Mouse (Mus musculus): Measurements from ENCODE around the gene Rgs3.

The Rgs3 gene

DNA sequence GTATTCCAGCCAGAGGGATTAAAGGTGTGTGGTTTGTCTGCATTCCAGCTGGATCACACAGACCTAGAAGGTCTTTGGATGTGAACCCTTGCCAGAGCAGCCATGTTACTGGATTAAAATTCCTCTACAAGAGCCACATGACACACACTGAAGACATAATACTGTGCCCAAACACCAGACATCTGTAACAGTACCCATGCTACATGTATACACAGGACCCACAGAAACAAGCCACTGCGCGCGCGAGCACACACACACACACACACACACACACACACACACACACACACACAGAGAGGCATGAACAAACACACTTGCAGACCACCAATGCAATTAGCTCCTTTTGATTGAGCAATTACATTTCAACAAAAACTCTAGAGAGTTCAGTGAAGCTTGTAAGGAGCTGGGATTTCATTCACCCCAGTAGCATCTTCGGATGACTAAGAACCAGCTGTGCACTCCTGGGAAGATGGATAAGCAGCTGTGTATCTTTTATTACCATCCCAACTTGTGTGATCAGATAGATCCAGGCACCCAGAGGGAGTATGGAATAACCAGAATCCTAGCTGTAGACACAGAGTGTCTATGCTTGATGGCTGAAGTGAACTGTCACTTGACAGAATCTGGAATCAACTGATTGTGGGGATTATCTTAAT, 166.8 kb downstream of the Rgs3 start:
- no peak for DNase-seq (ENCODE audit: low spot score)

DNA sequence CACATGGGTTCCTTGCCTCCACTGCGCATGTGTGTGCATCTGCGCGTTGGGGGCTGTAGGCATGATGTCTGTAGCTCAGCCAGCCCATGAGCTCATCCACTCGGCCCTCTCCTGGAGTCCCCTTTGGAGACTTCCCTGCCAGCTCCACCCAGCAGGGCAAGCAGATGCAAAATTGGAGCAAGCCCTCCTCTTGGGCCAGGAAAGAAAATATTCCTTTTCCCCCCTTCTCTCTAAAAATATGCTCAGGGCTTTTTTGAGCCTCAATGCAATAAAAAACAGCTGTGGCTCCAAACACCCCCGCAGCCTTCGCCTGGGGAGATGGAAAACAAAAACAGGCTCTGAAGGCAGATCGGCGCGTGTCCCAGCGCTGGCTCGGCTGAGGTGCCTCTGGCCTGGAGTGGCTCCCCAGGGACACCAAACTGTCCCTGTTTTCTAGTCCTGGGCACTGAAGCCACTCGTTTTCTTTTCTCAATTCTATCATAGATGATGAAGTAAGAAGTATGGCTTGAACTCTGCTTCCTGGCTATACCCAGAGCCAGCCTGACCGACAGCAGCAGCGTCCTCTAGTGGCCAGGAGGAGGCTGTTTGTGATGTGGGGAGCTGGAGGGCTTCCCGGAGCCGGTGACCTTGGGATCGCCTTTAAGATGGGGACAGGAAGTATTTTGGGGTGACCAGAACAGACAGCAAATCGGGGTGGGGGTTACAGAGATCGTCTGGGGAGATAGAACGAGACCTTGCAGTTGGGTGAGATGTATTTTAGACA, 168.1 kb downstream of the Rgs3 start:
- no peak for DNase-seq (ENCODE audit: low spot score)

GRCm38 (mm10) chr4:62728471-62728870, 168.8 kb downstream of the Rgs3 start:
- no peak for DNase-seq (ENCODE audit: low spot score)

DNA sequence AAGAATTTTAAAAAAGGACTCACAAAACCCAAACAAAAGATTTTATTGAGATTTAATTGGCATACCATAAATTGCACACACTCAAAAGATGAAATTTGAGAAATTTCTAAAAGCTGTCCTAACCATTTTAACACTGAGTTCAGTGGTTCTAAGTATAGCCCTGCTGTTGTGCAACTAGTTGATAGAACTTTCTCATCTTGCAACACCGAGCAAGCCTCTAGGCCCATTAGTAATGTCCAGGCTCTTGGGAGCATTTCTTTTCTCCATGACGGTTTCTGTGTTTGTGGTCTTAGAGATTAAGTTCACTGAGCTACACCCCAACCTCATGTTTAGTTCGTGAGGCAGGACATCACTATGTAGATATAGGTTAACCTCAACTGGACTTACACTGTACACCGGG, 169.5 kb downstream of the Rgs3 start:
- no peak for DNase-seq (ENCODE audit: low spot score)

DNA sequence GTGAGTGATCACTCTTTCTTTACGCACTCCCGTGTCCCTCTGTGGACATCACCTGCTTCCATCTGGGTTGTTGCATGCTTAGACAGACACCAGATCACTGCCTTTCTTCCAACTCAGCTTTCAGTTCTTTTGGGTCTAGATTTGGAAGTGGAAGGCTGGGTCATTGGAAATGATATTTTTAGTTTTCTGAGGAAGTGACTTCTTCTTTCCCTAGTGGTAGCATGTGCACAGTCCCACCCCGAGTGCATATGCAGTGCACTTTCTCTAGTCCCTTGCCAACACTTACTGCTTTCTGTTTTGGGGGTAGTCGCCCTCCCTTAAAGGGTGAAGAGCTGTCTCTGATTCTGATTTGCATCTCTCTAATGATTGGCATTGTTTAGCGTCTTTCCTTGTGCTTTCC, 170.3 kb downstream of the Rgs3 start:
- DNase-seq (ENCODE audit: low spot score): no peak

- no peak for DNase-seq (ENCODE audit: low spot score)
Observed at GRCm38 (mm10) chr4:62730861-62731260, 171.2 kb downstream of the Rgs3 start.

GRCm38 (mm10) chr4:62731531-62732063, 171.9 kb downstream of the Rgs3 start:
- no peak for DNase-seq (ENCODE audit: low spot score)

GRCm38 (mm10) chr4:62732096-62732495, 172.4 kb downstream of the Rgs3 start:
- DNase-seq (ENCODE audit: low spot score): no peak

DNA sequence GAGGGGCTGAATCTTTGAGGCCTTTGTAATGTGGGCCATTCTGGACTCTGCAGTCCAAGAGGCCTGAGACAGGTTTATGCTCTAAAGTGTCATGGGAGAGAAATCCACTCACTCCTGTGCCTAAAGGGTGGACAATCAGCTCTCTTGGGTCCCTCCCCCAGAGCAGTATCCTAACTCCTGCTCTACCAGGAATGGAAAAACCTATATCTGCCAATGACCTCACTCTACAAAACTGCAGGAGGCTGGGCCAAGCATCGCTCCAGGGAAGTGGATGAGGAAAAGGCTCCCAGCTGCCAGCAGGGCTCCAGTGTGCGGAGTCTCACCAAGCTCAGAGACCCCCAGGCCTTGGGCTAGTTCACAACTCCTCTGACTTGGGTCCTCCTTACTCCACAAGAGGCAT, 173.2 kb downstream of the Rgs3 start:
- DNase-seq (ENCODE audit: low spot score): no peak

DNA sequence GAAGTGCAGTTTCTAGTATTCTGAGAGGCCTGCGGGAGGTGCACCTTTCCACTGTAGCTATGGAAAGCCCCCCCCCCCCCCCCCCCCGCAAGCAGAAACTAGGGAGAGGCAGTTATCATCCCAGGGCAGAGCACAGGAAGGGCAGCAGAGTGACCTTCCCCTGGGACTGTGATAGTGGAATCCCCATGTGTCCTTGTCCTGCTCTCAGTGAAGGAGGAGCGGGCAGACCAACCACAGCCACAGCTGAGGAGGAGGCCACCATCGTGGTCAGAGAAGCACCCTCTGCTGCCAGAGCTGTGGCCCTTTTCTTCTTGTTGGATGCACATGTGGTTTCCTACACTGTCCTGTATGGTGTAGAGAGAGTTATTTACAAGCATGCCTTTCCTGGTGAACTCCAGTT, 174.3 kb downstream of the Rgs3 start:
- DNase-seq (ENCODE audit: low spot score): no peak

DNA sequence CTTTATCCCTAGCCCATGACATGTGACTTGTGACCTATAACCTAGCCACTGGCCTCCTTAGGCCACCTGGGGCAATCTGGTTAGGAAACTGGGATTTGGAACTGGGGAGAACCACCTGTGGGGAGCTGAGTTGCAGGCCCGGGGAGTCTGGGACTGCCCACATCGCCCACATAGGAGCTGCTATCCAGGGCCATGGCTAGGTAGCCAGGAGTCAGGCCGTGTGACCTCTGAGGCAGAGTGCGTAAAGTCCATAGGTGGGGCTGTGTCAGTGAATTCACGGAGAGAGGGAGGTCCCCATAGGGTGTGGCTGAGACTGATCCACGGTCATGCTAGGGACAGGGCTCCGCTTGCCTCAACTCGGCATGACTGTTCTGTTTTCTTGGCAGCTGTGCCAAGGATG, 175.6 kb downstream of the Rgs3 start:
- no peak for DNase-seq (ENCODE audit: low spot score)

DNA sequence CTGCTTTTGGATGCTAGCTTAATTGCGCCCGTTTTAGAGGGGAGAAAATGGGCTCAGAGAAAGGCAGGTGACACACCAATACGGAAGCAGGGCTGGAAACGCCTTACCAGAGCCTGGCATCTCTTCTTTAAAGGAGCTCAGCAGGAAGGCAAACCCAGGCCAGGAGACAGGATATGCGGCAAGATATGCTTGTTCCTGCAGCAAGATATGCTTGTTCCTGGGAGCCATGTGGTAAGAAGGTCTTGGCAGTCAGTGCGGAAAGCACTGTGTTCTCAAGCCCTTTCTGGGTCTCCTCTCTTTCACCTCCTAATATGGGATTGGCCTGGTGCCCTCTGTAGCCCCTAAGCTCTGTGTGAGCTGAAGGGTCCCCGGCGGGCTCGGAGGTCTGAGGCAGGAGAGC, 176.2 kb downstream of the Rgs3 start:
- DNase-seq (ENCODE audit: low spot score): no peak

DNA sequence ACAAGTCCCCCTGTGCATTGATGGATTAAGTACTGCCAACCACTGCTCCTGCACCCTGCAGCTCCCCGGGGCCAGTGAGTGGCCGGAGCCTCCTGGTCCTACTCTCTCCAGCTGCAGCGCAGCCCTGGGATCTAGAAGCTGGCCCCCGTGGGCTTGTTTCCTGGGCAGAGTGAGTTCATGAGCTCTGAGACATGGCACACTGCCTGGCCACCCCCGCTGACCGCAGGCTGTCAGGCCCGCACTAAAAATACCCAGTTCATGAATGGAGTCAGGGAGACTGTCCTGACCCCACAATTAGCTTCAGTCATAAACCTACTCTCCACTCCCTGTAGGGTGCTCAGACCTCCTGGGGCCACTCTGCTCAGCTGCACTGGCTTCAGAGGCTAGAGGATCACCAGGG, 176.8 kb downstream of the Rgs3 start:
- no peak for DNase-seq (ENCODE audit: low spot score)

GRCm38 (mm10) chr4:62736904-62737303, 177.3 kb downstream of the Rgs3 start:
- DNase-seq (ENCODE audit: low spot score): no peak

DNA sequence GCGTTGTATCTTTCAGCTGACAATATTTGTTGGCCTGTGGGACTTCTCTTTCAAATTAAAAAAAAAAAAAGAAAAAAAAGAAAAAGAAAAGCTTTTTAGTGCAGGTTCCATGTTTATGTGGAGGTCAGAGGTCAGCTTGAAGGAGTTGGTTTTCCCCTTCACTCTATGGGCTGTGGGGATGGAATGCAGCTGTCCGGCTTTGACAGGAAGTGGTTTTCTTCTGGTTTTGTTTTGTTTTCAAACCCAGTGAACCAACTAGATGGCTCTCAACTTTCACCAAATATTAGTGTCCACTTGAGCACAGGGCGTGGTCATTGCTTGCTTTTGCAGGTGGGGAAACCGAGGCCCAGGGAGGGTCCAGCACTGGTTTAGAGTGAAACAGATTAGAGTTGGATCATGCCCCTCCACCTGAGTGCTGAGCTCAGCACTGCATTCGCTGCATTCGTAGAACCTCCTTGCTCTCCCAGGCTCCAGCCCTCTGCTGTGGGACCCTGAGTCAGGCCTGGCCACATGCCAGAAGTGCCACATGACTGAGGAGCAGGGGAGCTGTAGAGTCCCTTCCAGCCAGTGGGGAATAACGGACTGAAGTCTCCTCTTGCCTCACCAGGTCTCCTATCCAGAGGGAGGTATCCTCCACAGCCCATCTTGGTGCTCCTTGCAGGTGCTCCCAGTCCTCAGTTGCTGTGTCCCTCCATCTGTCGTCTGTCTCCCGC, 178.5 kb downstream of the Rgs3 start:
- no peak for DNase-seq (ENCODE audit: low spot score)

GRCm38 (mm10) chr4:62738996-62739395, 179.3 kb downstream of the Rgs3 start:
- no peak for DNase-seq (ENCODE audit: low spot score)

- no peak for DNase-seq (ENCODE audit: low spot score)
Observed at GRCm38 (mm10) chr4:62739591-62739990, 179.9 kb downstream of the Rgs3 start.

DNA sequence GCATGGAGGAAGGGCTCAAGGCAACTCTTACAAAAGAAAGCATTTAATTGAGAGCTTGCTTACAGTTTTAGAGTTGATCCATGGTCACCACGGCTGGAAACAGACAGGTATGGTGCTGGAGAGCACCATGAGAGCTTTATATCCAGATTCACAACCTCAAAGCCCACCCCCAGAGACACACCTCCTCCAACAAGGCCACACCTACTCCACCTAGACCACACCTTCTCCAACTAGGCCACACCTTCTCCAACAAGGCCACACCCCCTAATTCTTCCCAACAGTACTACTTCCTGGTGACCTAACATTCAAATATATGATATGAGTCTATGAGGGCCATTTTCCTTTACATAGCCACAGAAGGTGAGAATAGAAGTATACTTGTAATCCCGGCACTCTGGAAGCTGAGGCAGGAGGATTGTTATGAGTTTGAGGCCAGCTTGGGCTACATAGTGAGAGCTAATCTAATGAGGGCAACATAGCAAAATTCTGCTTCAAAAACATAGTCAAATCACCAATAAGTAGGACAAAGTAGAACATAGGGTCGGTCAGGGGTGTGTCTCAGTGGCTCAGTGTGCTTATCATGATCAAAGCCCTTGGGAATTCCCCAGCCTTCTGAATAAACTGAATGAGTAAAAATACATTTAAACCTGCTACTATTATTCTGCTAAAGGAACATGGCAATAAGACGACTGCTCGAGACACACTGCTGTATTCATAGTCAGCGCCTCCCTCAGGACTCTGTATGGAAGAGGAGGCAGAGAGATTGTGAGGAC, 180.8 kb downstream of the Rgs3 start:
- DNase-seq (ENCODE audit: low spot score): no peak

DNA sequence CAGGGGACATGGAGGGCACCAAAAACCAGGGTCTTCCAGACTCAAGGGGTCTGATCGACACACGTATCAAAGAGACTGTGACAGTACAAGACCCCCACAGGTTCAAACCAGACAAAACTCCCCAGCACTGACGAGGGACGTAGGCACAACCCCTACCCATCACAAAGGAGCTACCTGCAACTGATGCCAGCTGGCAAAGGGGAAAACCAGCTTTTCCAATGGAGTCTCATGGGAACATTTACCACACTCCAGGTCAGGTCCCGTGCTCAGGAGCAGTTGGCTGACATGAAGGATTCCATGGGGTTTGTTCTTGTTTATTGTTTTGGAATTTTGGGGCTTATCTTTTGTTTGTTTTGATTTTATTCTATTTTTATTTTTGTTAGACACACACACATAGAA, 181.4 kb downstream of the Rgs3 start:
- no peak for DNase-seq (ENCODE audit: low spot score)

- DNase-seq (ENCODE audit: low spot score): no peak
Observed at GRCm38 (mm10) chr4:62741601-62742000, 182.0 kb downstream of the Rgs3 start.

GRCm38 (mm10) chr4:62742885-62743760, 183.5 kb downstream of the Rgs3 start:
- DNase-seq (ENCODE audit: low spot score): no peak

All from urinary bladder, postnatal 10 days (tissue).